Mouse (Mus musculus): ENCODE data around the gene Znrf1. TPM values are rescaled to one million over a fixed set of nuclear protein-coding genes. Genes with fewer than 3 reads are reported as not detected.

Znrf1 gene
- total and polyA plus RNA-seq, 3 experiments: 9.3 to 21.2 (median 9.5) TPM

DNA sequence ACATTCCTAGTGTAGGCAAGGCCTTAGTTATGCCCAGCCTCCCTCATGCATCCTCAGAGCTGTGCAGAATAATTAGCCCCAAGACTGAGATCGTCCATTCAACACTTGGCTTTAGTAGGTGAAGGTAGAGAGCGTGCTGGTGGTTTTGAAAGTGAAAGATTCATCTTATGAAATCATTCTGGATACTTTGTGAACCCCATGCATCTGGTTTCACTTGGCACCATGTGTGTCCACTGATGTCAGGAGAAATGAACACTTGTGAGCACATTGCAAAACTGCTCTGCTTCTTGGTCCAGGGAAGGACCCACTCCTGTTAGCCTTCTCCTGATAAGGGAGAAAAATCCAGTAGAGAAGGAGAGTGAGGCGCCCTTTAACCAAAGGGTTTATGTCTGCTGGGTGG, 49.0 kb downstream of the Znrf1 start:
- in situ Hi-C loops (cut with MboI; ENCODE audit: low pct_ligation_motif_present, low pct_unique_long_range_greater_than_20kb, low sequenced_read_pairs) (no loop called here), dilution Hi-C loops (cut with MboI; ENCODE audit: extremely low pct_ligation_motif_present, extremely low pct_unique_long_range_greater_than_20kb, low sequenced_read_pairs) (no loop called here)
- H3K4me2 ChIP-seq (ENCODE audit: insufficient read depth, low read depth, poor library complexity, severe bottlenecking): no peak overlapping the region
- no peak overlapping the region for H3K4me3 ChIP-seq (replicated peaks in 1 of 3; ENCODE audit: low read depth in 2 of 3, low read length in 2 of 3, poor library complexity in 1 of 3)
- DNase-seq (ENCODE audit: extremely low read depth): no peak
- no peaks in the 10 kb centered on the region for H3K9me3 ChIP-seq (replicated peaks; ENCODE audit: low read length)
- H3K79me2 ChIP-seq (replicated peaks; ENCODE audit: control insufficient read depth, extremely low read depth, insufficient read depth, poor library complexity, severe bottlenecking): no peaks in the 10 kb centered on the region
- H3K27ac ChIP-seq (ENCODE audit: insufficient read depth, low read depth): no peak overlapping the region
- H3K36me3 ChIP-seq (replicated peaks in 1 of 2; ENCODE audit: control insufficient read depth in 1 of 2, insufficient read depth in 1 of 2, low read length in 1 of 2): peaks cover 0 to 9% of the 10 kb centered on the region in 2 experiments
- TF ChIP-seq USF1 (IDR thresholded peaks at IDR 0.05; ENCODE audit: low read depth, low read length): no peak
- TF ChIP-seq MAZ (IDR thresholded peaks at IDR 0.05; ENCODE audit: low read depth, low read length): no peak
- TF ChIP-seq MYC (IDR thresholded peaks at IDR 0.05; ENCODE audit: low read depth, low read length): no peak
- no peak for TF ChIP-seq JUND (conservative IDR thresholded peaks at IDR 0.05; ENCODE audit: low read depth, low read length)
- TF ChIP-seq MAX (IDR thresholded peaks at IDR 0.05; ENCODE audit: low read length): no peak
- TF ChIP-seq KAT2A (IDR thresholded peaks at IDR 0.05; ENCODE audit: insufficient replicate concordance, low read length): no peak
- TF ChIP-seq TBP (conservative IDR thresholded peaks at IDR 0.05; ENCODE audit: low read depth, low read length): no peak
- TF ChIP-seq ELF1 (IDR thresholded peaks at IDR 0.05; ENCODE audit: low read depth, low read length): no peak
- TF ChIP-seq CHD1 (IDR thresholded peaks at IDR 0.05; ENCODE audit: low read depth, low read length): no peak
- TF ChIP-seq POLR2AphosphoS2 (IDR thresholded peaks at IDR 0.05; ENCODE audit: low read depth, low read length): no peak
- no peak for TF ChIP-seq UBTF (IDR thresholded peaks at IDR 0.05; ENCODE audit: low read depth, low read length)
- TF ChIP-seq BHLHE40 (IDR thresholded peaks at IDR 0.05; ENCODE audit: low read depth, low read length): no peak
- TF ChIP-seq PAX5 (IDR thresholded peaks at IDR 0.05; ENCODE audit: low read length): no peak
- TF ChIP-seq ZKSCAN1 (IDR thresholded peaks at IDR 0.05; ENCODE audit: borderline replicate concordance, low read depth, low read length): no peak
- no peak for TF ChIP-seq JUN (IDR thresholded peaks at IDR 0.05; ENCODE audit: insufficient read depth, low read depth, low read length)
- TF ChIP-seq HCFC1 (IDR thresholded peaks at IDR 0.05; ENCODE audit: low read depth, low read length): no peak
- TF ChIP-seq EP300 (IDR thresholded peaks at IDR 0.05; ENCODE audit: low read length): no peak
- no peak overlapping the region for H3K9ac ChIP-seq (ENCODE audit: insufficient read depth, low read depth)
- H3K27me3 ChIP-seq (replicated peaks): no peaks in the 10 kb centered on the region
- peaks cover 0 to 3% of the 10 kb centered on the region in 2 experiments; a peak in 1 of 4 replicates for H3K4me1 ChIP-seq (ENCODE audit: control insufficient read depth in 1 of 2, insufficient read depth in 2 of 2)

DNA sequence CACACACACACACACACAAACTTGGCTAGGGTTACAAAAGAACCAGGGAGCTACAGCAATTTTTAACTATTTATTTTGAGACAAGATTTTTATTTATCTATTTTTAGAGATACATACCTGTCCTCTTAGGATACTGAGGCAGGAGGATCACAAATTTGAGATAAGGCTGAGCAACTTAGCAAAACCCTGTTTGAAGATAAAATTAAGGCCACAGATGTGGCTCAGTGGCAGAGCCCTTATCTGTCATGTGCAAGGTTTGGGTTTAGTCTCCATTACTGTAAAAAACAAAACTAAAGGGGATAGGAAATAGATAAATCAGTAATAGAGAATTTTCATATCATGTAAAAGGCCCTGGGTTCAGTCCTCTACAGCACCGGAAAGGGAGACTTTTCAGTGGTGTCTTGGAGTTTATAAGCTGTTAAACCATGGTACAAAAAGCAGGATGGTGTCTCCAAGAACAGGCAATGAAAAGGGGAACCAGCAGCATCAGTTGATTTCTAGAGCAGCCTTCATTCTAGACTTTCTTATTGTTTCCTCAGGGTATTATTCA, 51.7 kb downstream of the Znrf1 start:
- no peak for DNase-seq (ENCODE audit: extremely low read depth)
- in situ Hi-C loops (cut with MboI; ENCODE audit: low pct_ligation_motif_present, low pct_unique_long_range_greater_than_20kb, low sequenced_read_pairs): no loop called here
- Histone ChIP-seq H3K27me3 (replicated peaks) (no peaks in the 10 kb centered on the region), H3K4me2 (ENCODE audit: insufficient read depth, low read depth, poor library complexity, severe bottlenecking) (no peak overlapping the region), H3K27ac (ENCODE audit: insufficient read depth, low read depth) (no peak overlapping the region), H3K4me3 (replicated peaks in 1 of 3; ENCODE audit: low read depth in 2 of 3, low read length in 2 of 3, poor library complexity in 1 of 3) (no peak overlapping the region), H3K36me3 (replicated peaks in 1 of 2; ENCODE audit: control insufficient read depth in 1 of 2, insufficient read depth in 1 of 2, low read length in 1 of 2) (peaks cover 0 to 21% of the 10 kb centered on the region in 2 experiments), H3K79me2 (replicated peaks; ENCODE audit: control insufficient read depth, extremely low read depth, insufficient read depth, poor library complexity, severe bottlenecking) (no peaks in the 10 kb centered on the region), H3K9ac (ENCODE audit: insufficient read depth, low read depth) (no peak overlapping the region), H3K4me1 (ENCODE audit: control insufficient read depth in 1 of 2, insufficient read depth in 2 of 2) (peaks cover 0 to 5% of the 10 kb centered on the region in 2 experiments; a peak in 1 of 4 replicates), H3K9me3 (replicated peaks; ENCODE audit: low read length) (no peaks in the 10 kb centered on the region)
- dilution Hi-C loops (cut with MboI; ENCODE audit: extremely low pct_ligation_motif_present, extremely low pct_unique_long_range_greater_than_20kb, low sequenced_read_pairs): no loop called here
- no peak for TF ChIP-seq MAFK (IDR thresholded peaks at IDR 0.05; ENCODE audit: insufficient replicate concordance, low read length)
- TF ChIP-seq MXI1 (IDR thresholded peaks at IDR 0.05; ENCODE audit: low read depth, low read length): no peak
- no peak for TF ChIP-seq UBTF (IDR thresholded peaks at IDR 0.05; ENCODE audit: low read depth, low read length)
- TF ChIP-seq CTCF (conservative IDR thresholded peaks at IDR 0.05 in 1 of 2, IDR thresholded peaks at IDR 0.05 in 1 of 2; ENCODE audit: low read depth in 2 of 2, low read length in 2 of 2): no peak
- no peak for TF ChIP-seq ZC3H11A (IDR thresholded peaks at IDR 0.05; ENCODE audit: low read depth, low read length)
- no peak for TF ChIP-seq USF1 (IDR thresholded peaks at IDR 0.05; ENCODE audit: low read depth, low read length)
- TF ChIP-seq E2F4 (IDR thresholded peaks at IDR 0.05; ENCODE audit: insufficient replicate concordance, low read depth, low read length): no peak
- TF ChIP-seq TBP (conservative IDR thresholded peaks at IDR 0.05; ENCODE audit: low read depth, low read length): no peak
- TF ChIP-seq SMC3 (IDR thresholded peaks at IDR 0.05; ENCODE audit: low read depth, low read length): no peak
- TF ChIP-seq ZNF384 (IDR thresholded peaks at IDR 0.05; ENCODE audit: low read depth, low read length): no peak
- TF ChIP-seq RAD21 (IDR thresholded peaks at IDR 0.05; ENCODE audit: low read depth, low read length): no peak
- no peak for TF ChIP-seq NRF1 (IDR thresholded peaks at IDR 0.05; ENCODE audit: low read depth, low read length)
- no peak for TF ChIP-seq JUN (IDR thresholded peaks at IDR 0.05; ENCODE audit: insufficient read depth, low read depth, low read length)
- TF ChIP-seq CHD2 (IDR thresholded peaks at IDR 0.05; ENCODE audit: low read length): no peak
- no peak for TF ChIP-seq MAX (IDR thresholded peaks at IDR 0.05; ENCODE audit: low read length)
